In genomic region chr11:3683696-3684095, GRCm38 (mm10) we compare ENCODE assay signal across 30 mouse cellular contexts.
"Had no signal": no experiment of that assay in that cellular context is flagged by ENCODE, and none has a peak within 500 bp of the region (broad histone marks: within the 10 kb centered on the region; RNA-seq: fewer than 3 reads in every experiment).

No protein-coding gene starts in this region.

- DNase-seq: left cerebral cortex, postnatal 4 days; liver; liver, embryonic 13.5 days; liver, postnatal 0 days; lung, adult 18-20 months; lung, adult 2 months; lung, embryonic 14.5 days; lung, postnatal 10 days; lung, postnatal 14 days; lung, postnatal 36 days; lung, postnatal 4 days; midbrain, embryonic 14.5 days had no signal

- H3K4me3 ChIP-seq: left cerebral cortex, adult 2 months; limb, embryonic 10.5 days; limb, embryonic 12.5 days; limb, embryonic 13.5 days; limb, embryonic 15.5 days; liver, embryonic 12.5 days; liver, embryonic 13.5 days; liver, embryonic 15.5 days; lung, embryonic 15.5 days; megakaryocyte, embryonic 14.5 days; midbrain, embryonic 10.5 days; midbrain, embryonic 12.5 days; midbrain, embryonic 15.5 days; myocyte; neural tube, embryonic 12.5 days had no signal

- ATAC-seq: liver, embryonic 12.5 days; liver, postnatal 0 days; midbrain, embryonic 15.5 days; midbrain, embryonic 16.5 days had no signal

- H3K9me3 ChIP-seq: limb, embryonic 10.5 days; limb, embryonic 12.5 days; limb, embryonic 13.5 days; limb, embryonic 15.5 days; liver, embryonic 12.5 days; liver, embryonic 13.5 days; liver, embryonic 15.5 days; lung, embryonic 15.5 days; megakaryocyte, embryonic 14.5 days; midbrain, embryonic 10.5 days; midbrain, embryonic 12.5 days; midbrain, embryonic 15.5 days; neural tube, embryonic 12.5 days had no signal

- H3K27ac ChIP-seq: left cerebral cortex, adult 2 months; limb, embryonic 10.5 days; limb, embryonic 12.5 days; limb, embryonic 13.5 days; limb, embryonic 15.5 days; liver, embryonic 12.5 days; liver, embryonic 13.5 days; liver, embryonic 14.5 days; liver, embryonic 15.5 days; lung, embryonic 15.5 days; macrophage; midbrain, embryonic 10.5 days; midbrain, embryonic 12.5 days; midbrain, embryonic 15.5 days; neural tube, embryonic 12.5 days had no signal

- H3K27me3 ChIP-seq: limb, embryonic 12.5 days; limb, embryonic 13.5 days; limb, embryonic 15.5 days; liver, embryonic 12.5 days; liver, embryonic 13.5 days; liver, embryonic 15.5 days; lung, embryonic 15.5 days; megakaryocyte, embryonic 14.5 days; midbrain, embryonic 12.5 days; midbrain, embryonic 15.5 days; neural tube, embryonic 12.5 days had no signal

- H3K9ac ChIP-seq: limb, embryonic 12.5 days; limb, embryonic 13.5 days; limb, embryonic 15.5 days; liver, embryonic 12.5 days; liver, embryonic 13.5 days; liver, embryonic 14.5 days; liver, embryonic 15.5 days; liver, postnatal 0 days; lung, embryonic 14.5 days; lung, embryonic 15.5 days; midbrain, embryonic 12.5 days; midbrain, embryonic 15.5 days; neural tube, embryonic 12.5 days had no signal

- H3K4me1 ChIP-seq: limb, embryonic 10.5 days; limb, embryonic 12.5 days; limb, embryonic 13.5 days; limb, embryonic 15.5 days; liver, embryonic 12.5 days; liver, embryonic 13.5 days; liver, embryonic 15.5 days; lung, embryonic 15.5 days; midbrain, embryonic 10.5 days; midbrain, embryonic 12.5 days; midbrain, embryonic 15.5 days; neural tube, embryonic 12.5 days had no signal

- H3K4me2 ChIP-seq: limb, embryonic 12.5 days; limb, embryonic 13.5 days; limb, embryonic 15.5 days; liver, embryonic 11.5 days; liver, embryonic 12.5 days; liver, embryonic 13.5 days; liver, embryonic 15.5 days; lung, embryonic 14.5 days; lung, embryonic 15.5 days; midbrain, embryonic 12.5 days; midbrain, embryonic 15.5 days; neural tube, embryonic 12.5 days had no signal
